Mouse (Mus musculus): ENCODE results near the gene Rcsd1. TPM values are rescaled to one million over a fixed set of nuclear protein-coding genes. Genes with fewer than 3 reads are reported as not detected.

Gene Rcsd1
- polyA plus RNA-seq, 1 experiment from 2014 or later: 10.5 TPM

- H3K4me2 ChIP-seq: no peak overlapping the region
- WGBS: 91% methylated on average over 4 of the region's 4 CpGs
- no peaks in the 10 kb centered on the region for H3K9me3 ChIP-seq
- no peaks in the 10 kb centered on the region for H3K27me3 ChIP-seq
- 0 out of 2 replicates have a peak overlapping the region, but pooled peaks have one; percentile 26 for H3K27ac ChIP-seq (replicated peaks)
- ATAC-seq (ENCODE audit: low FRiP score, low read depth): no peak
- H3K4me1 ChIP-seq (replicated peaks): peaks cover 18% of the 10 kb centered on the region
- peaks cover 22% of the 10 kb centered on the region for H3K36me3 ChIP-seq
- H3K4me3 ChIP-seq: no peak overlapping the region
- H3K9ac ChIP-seq: no peak overlapping the region
Measured at GRCm38 (mm10) chr1:165608904-165609303, 100.7 kb downstream of the Rcsd1 start.

- Histone ChIP-seq H3K4me3 (no peak overlapping the region), H3K4me1 (replicated peaks) (peaks cover 15% of the 10 kb centered on the region), H3K9ac (no peak overlapping the region), H3K4me2 (no peak overlapping the region), H3K27ac (replicated peaks) (no peak overlapping the region), H3K9me3 (no peaks in the 10 kb centered on the region), H3K27me3 (no peaks in the 10 kb centered on the region), H3K36me3 (peaks cover 36% of the 10 kb centered on the region)
- no peak for ATAC-seq (ENCODE audit: low FRiP score, low read depth)
- 78% methylated on average over 6 of the region's 6 CpGs for WGBS
Measured at GRCm38 (mm10) chr1:165605774-165606173, 103.8 kb downstream of the Rcsd1 start.

- no peak overlapping the region for H3K27ac ChIP-seq (replicated peaks)
- H3K4me3 ChIP-seq: no peak overlapping the region
- WGBS: 85% methylated on average over 3 of the region's 3 CpGs
- no peak overlapping the region for H3K9ac ChIP-seq
- no peaks in the 10 kb centered on the region for H3K9me3 ChIP-seq
- H3K27me3 ChIP-seq: no peaks in the 10 kb centered on the region
- no peak overlapping the region for H3K4me2 ChIP-seq
- peaks cover 36% of the 10 kb centered on the region for H3K36me3 ChIP-seq
- no peak for ATAC-seq (ENCODE audit: low FRiP score, low read depth)
- H3K4me1 ChIP-seq (replicated peaks): peaks cover 8% of the 10 kb centered on the region
Measured at GRCm38 (mm10) chr1:165605108-165605507, 104.4 kb downstream of the Rcsd1 start.

- Histone ChIP-seq H3K36me3 (peaks cover 36% of the 10 kb centered on the region), H3K4me2 (no peak overlapping the region), H3K27ac (replicated peaks) (no peak overlapping the region), H3K27me3 (no peaks in the 10 kb centered on the region), H3K4me1 (replicated peaks) (0 out of 2 replicates have a peak, but pooled peaks cover under 1% of the 10 kb centered on the region), H3K9me3 (no peaks in the 10 kb centered on the region), H3K4me3 (no peak overlapping the region), H3K9ac (no peak overlapping the region)
- 92% methylated on average over 8 of the region's 8 CpGs for WGBS
- no peak for ATAC-seq (ENCODE audit: low FRiP score, low read depth)
Measured at GRCm38 (mm10) chr1:165604203-165604602, 105.4 kb downstream of the Rcsd1 start.

GRCm38 (mm10) chr1:165603218-165603617 is 106.3 kb downstream of the Rcsd1 start:
- H3K4me1 ChIP-seq (replicated peaks): no peaks in the 10 kb centered on the region
- no peaks in the 10 kb centered on the region for H3K27me3 ChIP-seq
- H3K9me3 ChIP-seq: no peaks in the 10 kb centered on the region
- 89% methylated on average over 14 of the region's 14 CpGs for WGBS
- no peak overlapping the region for H3K27ac ChIP-seq (replicated peaks)
- peaks cover 35% of the 10 kb centered on the region for H3K36me3 ChIP-seq
- H3K4me2 ChIP-seq: no peak overlapping the region
- no peak overlapping the region for H3K4me3 ChIP-seq
- ATAC-seq (ENCODE audit: low FRiP score, low read depth): no peak
- H3K9ac ChIP-seq: no peak overlapping the region

GRCm38 (mm10) chr1:165601775-165602280 is 107.7 kb downstream of the Rcsd1 start:
- no peak overlapping the region for H3K4me3 ChIP-seq
- no peak overlapping the region for H3K9ac ChIP-seq
- no peak overlapping the region for H3K27ac ChIP-seq (replicated peaks)
- ATAC-seq (ENCODE audit: low FRiP score, low read depth): no peak
- peaks cover 23% of the 10 kb centered on the region for H3K36me3 ChIP-seq
- no peaks in the 10 kb centered on the region for H3K27me3 ChIP-seq
- no peak overlapping the region for H3K4me2 ChIP-seq
- no peaks in the 10 kb centered on the region for H3K4me1 ChIP-seq (replicated peaks)
- WGBS: 85% methylated on average over 10 of the region's 10 CpGs
- no peaks in the 10 kb centered on the region for H3K9me3 ChIP-seq

Small RNAs within 50 kb of the gene (microRNA-seq; reads per million reads assigned to microRNA genes)
- not detected for gene Gm44458

Other genes starting within 250 kb of the Rcsd1 start
- gene Dcaf6, start 249.3 kb downstream of the Rcsd1 start, polyA plus RNA-seq (2015; fragmentation: Nextera tagmentation; extraction: Ambion mirVana): 15.6 and 17.0 TPM in 2 replicates
- 202 and 223 TPM in 2 replicates for gene Mpc2, start 249.1 kb downstream of the Rcsd1 start, polyA plus RNA-seq (2015; fragmentation: Nextera tagmentation; extraction: Ambion mirVana)
- 0.12 and 0.56 TPM in 2 replicates for gene Adcy10, start 224.6 kb downstream of the Rcsd1 start, polyA plus RNA-seq (2015; fragmentation: Nextera tagmentation; extraction: Ambion mirVana)
- 156 TPM in 2 replicates for gene Mpzl1, start 75.2 kb downstream of the Rcsd1 start, polyA plus RNA-seq (2015; fragmentation: Nextera tagmentation; extraction: Ambion mirVana)
- 32.7 and 34.1 TPM in 2 replicates for gene Creg1, start 54.0 kb upstream of the Rcsd1 start, polyA plus RNA-seq (2015; fragmentation: Nextera tagmentation; extraction: Ambion mirVana)
- gene Cd247, start 78.9 kb upstream of the Rcsd1 start, polyA plus RNA-seq (2015; fragmentation: Nextera tagmentation; extraction: Ambion mirVana): 0.51 and 0.69 TPM in 2 replicates

Data from hindbrain, embryonic 15.5 days (tissue).